Mouse (Mus musculus): ENCODE data around the gene Th. TPM values are rescaled to one million over a fixed set of nuclear protein-coding genes. Genes with fewer than 3 reads are reported as not detected.

Th gene
- polyA plus RNA-seq, 1 experiment: 1.8 TPM

- H3K27ac ChIP-seq (ENCODE audit: insufficient read depth, low read length): no peak overlapping the region
- no peak overlapping the region for H3K4me3 ChIP-seq (ENCODE audit: insufficient read depth, low read length)
- TF ChIP-seq CTCF (IDR thresholded peaks at IDR 0.05; ENCODE audit: extremely low read depth, insufficient read depth, low read length): no peak
- no peak for TF ChIP-seq POLR2A (IDR thresholded peaks at IDR 0.05; ENCODE audit: extremely low read depth, insufficient read depth, low read length)
- no peaks in the 10 kb centered on the region for H3K4me1 ChIP-seq (ENCODE audit: control insufficient read depth, insufficient read depth, low read length)
Measured at GRCm38 (mm10) chr7:142935708-142936107, 4.8 kb upstream of the Th start.

- no peak for TF ChIP-seq CTCF (IDR thresholded peaks at IDR 0.05; ENCODE audit: extremely low read depth, insufficient read depth, low read length)
- TF ChIP-seq POLR2A (IDR thresholded peaks at IDR 0.05; ENCODE audit: extremely low read depth, insufficient read depth, low read length): no peak
- Histone ChIP-seq H3K4me1 (ENCODE audit: control insufficient read depth, insufficient read depth, low read length) (no peaks in the 10 kb centered on the region), H3K27ac (ENCODE audit: insufficient read depth, low read length) (no peak overlapping the region), H3K4me3 (ENCODE audit: insufficient read depth, low read length) (no peak overlapping the region)
Measured at GRCm38 (mm10) chr7:142932469-142932868, 1.5 kb upstream of the Th start.

- TF ChIP-seq POLR2A (IDR thresholded peaks at IDR 0.05; ENCODE audit: extremely low read depth, insufficient read depth, low read length): no peak
- TF ChIP-seq CTCF (IDR thresholded peaks at IDR 0.05; ENCODE audit: extremely low read depth, insufficient read depth, low read length): no peak
- H3K4me1 ChIP-seq (ENCODE audit: control insufficient read depth, insufficient read depth, low read length): no peaks in the 10 kb centered on the region
- H3K4me3 ChIP-seq (ENCODE audit: insufficient read depth, low read length): no peak overlapping the region
- no peak overlapping the region for H3K27ac ChIP-seq (ENCODE audit: insufficient read depth, low read length)
Measured at GRCm38 (mm10) chr7:142929516-142929915, 1.4 kb downstream of the Th start.

GRCm38 (mm10) chr7:142927293-142927692, 3.6 kb downstream of the Th start:
- no peak overlapping the region for H3K4me3 ChIP-seq (ENCODE audit: insufficient read depth, low read length)
- TF ChIP-seq POLR2A (IDR thresholded peaks at IDR 0.05; ENCODE audit: extremely low read depth, insufficient read depth, low read length) (no peak), CTCF (IDR thresholded peaks at IDR 0.05; ENCODE audit: extremely low read depth, insufficient read depth, low read length) (no peak)
- H3K27ac ChIP-seq (ENCODE audit: insufficient read depth, low read length): no peak overlapping the region
- H3K4me1 ChIP-seq (ENCODE audit: control insufficient read depth, insufficient read depth, low read length): no peaks in the 10 kb centered on the region

GRCm38 (mm10) chr7:142918641-142919628, 12.0 kb downstream of the Th start:
- peak; percentile 100 for TF ChIP-seq CTCF (IDR thresholded peaks at IDR 0.05; ENCODE audit: extremely low read depth, insufficient read depth, low read length)
- TF ChIP-seq POLR2A (IDR thresholded peaks at IDR 0.05; ENCODE audit: extremely low read depth, insufficient read depth, low read length): no peak
- H3K27ac ChIP-seq (ENCODE audit: insufficient read depth, low read length): no peak overlapping the region
- no peak overlapping the region for H3K4me3 ChIP-seq (ENCODE audit: insufficient read depth, low read length)
- no peaks in the 10 kb centered on the region for H3K4me1 ChIP-seq (ENCODE audit: control insufficient read depth, insufficient read depth, low read length)

GRCm38 (mm10) chr7:142917659-142918058, 13.3 kb downstream of the Th start:
- TF ChIP-seq CTCF (IDR thresholded peaks at IDR 0.05; ENCODE audit: extremely low read depth, insufficient read depth, low read length) (no peak), POLR2A (IDR thresholded peaks at IDR 0.05; ENCODE audit: extremely low read depth, insufficient read depth, low read length) (no peak)
- no peak overlapping the region for H3K4me3 ChIP-seq (ENCODE audit: insufficient read depth, low read length)
- H3K27ac ChIP-seq (ENCODE audit: insufficient read depth, low read length): no peak overlapping the region
- H3K4me1 ChIP-seq (ENCODE audit: control insufficient read depth, insufficient read depth, low read length): no peaks in the 10 kb centered on the region

- Histone ChIP-seq H3K27ac (ENCODE audit: insufficient read depth, low read length) (no peak overlapping the region), H3K4me1 (ENCODE audit: control insufficient read depth, insufficient read depth, low read length) (no peaks in the 10 kb centered on the region), H3K4me3 (ENCODE audit: insufficient read depth, low read length) (no peak overlapping the region)
- TF ChIP-seq POLR2A (IDR thresholded peaks at IDR 0.05; ENCODE audit: extremely low read depth, insufficient read depth, low read length) (no peak), CTCF (IDR thresholded peaks at IDR 0.05; ENCODE audit: extremely low read depth, insufficient read depth, low read length) (no peak)
Measured at GRCm38 (mm10) chr7:142916178-142916577, 14.8 kb downstream of the Th start.

- Histone ChIP-seq H3K4me1 (ENCODE audit: control insufficient read depth, insufficient read depth, low read length) (no peaks in the 10 kb centered on the region), H3K27ac (ENCODE audit: insufficient read depth, low read length) (no peak overlapping the region), H3K4me3 (ENCODE audit: insufficient read depth, low read length) (no peak overlapping the region)
- no peak for TF ChIP-seq POLR2A (IDR thresholded peaks at IDR 0.05; ENCODE audit: extremely low read depth, insufficient read depth, low read length)
- no peak for TF ChIP-seq CTCF (IDR thresholded peaks at IDR 0.05; ENCODE audit: extremely low read depth, insufficient read depth, low read length)
Measured at GRCm38 (mm10) chr7:142911682-142912081, 19.2 kb downstream of the Th start.

GRCm38 (mm10) chr7:142910104-142910503, 20.8 kb downstream of the Th start:
- Histone ChIP-seq H3K4me3 (ENCODE audit: insufficient read depth, low read length) (no peak overlapping the region), H3K4me1 (ENCODE audit: control insufficient read depth, insufficient read depth, low read length) (no peaks in the 10 kb centered on the region), H3K27ac (ENCODE audit: insufficient read depth, low read length) (no peak overlapping the region)
- no peak for TF ChIP-seq POLR2A (IDR thresholded peaks at IDR 0.05; ENCODE audit: extremely low read depth, insufficient read depth, low read length)

GRCm38 (mm10) chr7:142909622-142910021, 21.3 kb downstream of the Th start:
- no peak overlapping the region for H3K4me3 ChIP-seq (ENCODE audit: insufficient read depth, low read length)
- no peak overlapping the region for H3K27ac ChIP-seq (ENCODE audit: insufficient read depth, low read length)
- TF ChIP-seq CTCF (IDR thresholded peaks at IDR 0.05; ENCODE audit: extremely low read depth, insufficient read depth, low read length) (no peak), POLR2A (IDR thresholded peaks at IDR 0.05; ENCODE audit: extremely low read depth, insufficient read depth, low read length) (no peak)
- H3K4me1 ChIP-seq (ENCODE audit: control insufficient read depth, insufficient read depth, low read length): no peaks in the 10 kb centered on the region
